9 mouse cellular contexts compared by ENCODE assay signal in the genomic region with DNA sequence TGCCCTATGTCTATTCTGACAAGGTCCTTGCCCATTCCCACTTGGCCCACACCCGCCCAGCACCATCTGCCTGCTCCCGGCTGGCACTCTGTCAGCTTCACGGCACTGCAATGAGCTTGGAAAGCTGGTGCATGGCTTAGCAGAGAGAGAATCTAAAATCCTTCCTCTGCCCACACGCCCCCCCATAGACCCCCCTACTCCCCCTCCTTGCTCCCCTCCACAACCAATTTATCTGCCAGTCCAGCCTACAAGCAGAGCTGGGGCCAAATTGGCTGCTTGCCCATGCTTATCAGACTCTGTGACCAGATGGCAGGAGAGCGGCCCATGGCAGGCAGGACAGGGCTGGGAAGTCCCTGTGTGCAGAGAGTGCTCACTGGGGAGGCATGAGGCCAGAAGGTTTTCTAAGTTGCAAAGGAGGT.
A peak's percentile ranks its signal among the peaks of the same experiment; 100 is the strongest.
DNase-seq lines count a peak whose midpoint lies in the region; ATAC-seq and TF ChIP-seq lines count a peak whose summit lies in the region.
"Had no signal": no experiment of that assay in that cellular context is flagged by ENCODE, and none has a peak within 500 bp of the region (broad histone marks: within the 10 kb centered on the region; RNA-seq: fewer than 3 reads in every experiment).

No protein-coding gene starts in this region.

- H3K4me2 ChIP-seq in intestine, embryonic 15.5 days (replicated peaks) = no peak overlapping the region
- no peak overlapping the region for H3K4me2 ChIP-seq in intestine, postnatal 0 days (replicated peaks; ENCODE audit: low read depth)
- H3K4me2 ChIP-seq in midbrain, embryonic 16.5 days (ENCODE audit: low read length) = no peak overlapping the region
- H3K4me2 ChIP-seq: liver, embryonic 13.5 days had no signal

- peak; percentile 63 for ATAC-seq in intestine, embryonic 15.5 days
- ATAC-seq in intestine, postnatal 0 days = no peak
- peak; percentile 84 for ATAC-seq in midbrain, embryonic 16.5 days

- peak; percentile 93 for DNase-seq in cerebellum, adult 11-12 months
- DNase-seq in heart, adult 2 months = peak; percentile 50 to 69
- DNase-seq in kidney, postnatal 10 days = peak; percentile 47
- DNase-seq in thymus, postnatal 10 days (ENCODE audit: low spot score in 2 of 2) = no peak
- DNase-seq in gastrocnemius, adult 8-10 months (ENCODE audit: low spot score in 2 of 2) = no peak
- DNase-seq: liver, embryonic 13.5 days had no signal

- H3K36me3 ChIP-seq in intestine, embryonic 15.5 days = no peaks in the 10 kb centered on the region
- H3K36me3 ChIP-seq in intestine, postnatal 0 days (ENCODE audit: control insufficient read depth, insufficient read depth) = no peaks in the 10 kb centered on the region
- H3K36me3 ChIP-seq in heart, adult 2 months (ENCODE audit: control insufficient read depth, insufficient read depth, low read length) = no peaks in the 10 kb centered on the region
- no peaks in the 10 kb centered on the region for H3K36me3 ChIP-seq in midbrain, embryonic 16.5 days (ENCODE audit: control insufficient read depth, insufficient read depth, low read length)
- H3K36me3 ChIP-seq: liver, embryonic 13.5 days had no signal

- intact Hi-C loops in heart, adult 2 months (cut with DNase I) = loop anchor here (10.0 kb wide), 1 partner anchor 432 kb away; no protein-coding TSS in a partner anchor

- no peaks in the 10 kb centered on the region for H3K4me1 ChIP-seq in intestine, embryonic 15.5 days (replicated peaks)
- no peaks in the 10 kb centered on the region for H3K4me1 ChIP-seq in intestine, postnatal 0 days (replicated peaks; ENCODE audit: control insufficient read depth, insufficient read depth, low read length)
- no peaks in the 10 kb centered on the region for H3K4me1 ChIP-seq in heart, adult 2 months (ENCODE audit: control insufficient read depth, insufficient read depth, low read length)
- peaks cover 25% of the 10 kb centered on the region for H3K4me1 ChIP-seq in midbrain, embryonic 16.5 days (ENCODE audit: control insufficient read depth, insufficient read depth, low read length)
- H3K4me1 ChIP-seq: liver, embryonic 13.5 days had no signal

- H3K27me3 ChIP-seq in intestine, embryonic 15.5 days (replicated peaks) = no peaks in the 10 kb centered on the region
- no peaks in the 10 kb centered on the region for H3K27me3 ChIP-seq in intestine, postnatal 0 days (replicated peaks; ENCODE audit: control insufficient read depth, insufficient read depth, low read length)
- H3K27me3 ChIP-seq in heart, adult 2 months (ENCODE audit: control insufficient read depth, insufficient read depth, low read length) = no peaks in the 10 kb centered on the region
- H3K27me3 ChIP-seq in midbrain, embryonic 16.5 days (ENCODE audit: control insufficient read depth, insufficient read depth, low read depth, low read length) = no peaks in the 10 kb centered on the region
- H3K27me3 ChIP-seq: liver, embryonic 13.5 days had no signal

- no peaks in the 10 kb centered on the region for H3K79me2 ChIP-seq in heart, adult 2 months (replicated peaks; ENCODE audit: control insufficient read depth, insufficient read depth, low read length)

- H3K27ac ChIP-seq in intestine, embryonic 15.5 days = no peak overlapping the region
- H3K27ac ChIP-seq in intestine, postnatal 0 days (ENCODE audit: low read depth, low read length) = no peak overlapping the region
- H3K27ac ChIP-seq in heart, adult 2 months = no peak overlapping the region
- peak overlapping the region; percentile 43 for H3K27ac ChIP-seq in midbrain, embryonic 16.5 days (ENCODE audit: low read length)
- H3K27ac ChIP-seq: liver, embryonic 13.5 days had no signal

- no peak overlapping the region for H3K9ac ChIP-seq in intestine, embryonic 15.5 days
- H3K9ac ChIP-seq in intestine, postnatal 0 days (ENCODE audit: low read depth, low read length) = no peak overlapping the region
- no peak overlapping the region for H3K9ac ChIP-seq in heart, adult 2 months (ENCODE audit: low read depth, low read length)
- H3K9ac ChIP-seq in midbrain, embryonic 16.5 days (ENCODE audit: low read depth, low read length) = no peak overlapping the region
- H3K9ac ChIP-seq: liver, embryonic 13.5 days had no signal

- TF ChIP-seq POLR2A in heart, adult 2 months (IDR thresholded peaks at IDR 0.05; ENCODE audit: insufficient read depth, low read depth, low read length) = no peak

- no peak overlapping the region for H3K4me3 ChIP-seq in intestine, embryonic 15.5 days (replicated peaks)
- H3K4me3 ChIP-seq in intestine, postnatal 0 days (ENCODE audit: low read depth, low read length) = no peak overlapping the region
- H3K4me3 ChIP-seq in heart, adult 2 months = no peak overlapping the region
- no peak overlapping the region for H3K4me3 ChIP-seq in midbrain, embryonic 16.5 days (ENCODE audit: low read depth, low read length)
- H3K4me3 ChIP-seq: liver, embryonic 13.5 days had no signal

- TF ChIP-seq CTCF in intestine, postnatal 0 days (IDR thresholded peaks at IDR 0.05; ENCODE audit: low read depth) = no peak
- no peak for TF ChIP-seq CTCF in heart, adult 2 months (IDR thresholded peaks at IDR 0.05)

- 77% methylated on average over 5 of the region's 5 CpGs for WGBS in intestine, embryonic 15.5 days
- 74% methylated on average over 5 of the region's 5 CpGs for WGBS in intestine, postnatal 0 days
- WGBS in heart, adult 2 months = 16% methylated on average over 5 of the region's 5 CpGs
- WGBS in midbrain, embryonic 16.5 days = 39% methylated on average over 5 of the region's 5 CpGs

- TF ChIP-seq EP300 in heart, adult 2 months (IDR thresholded peaks at IDR 0.05; ENCODE audit: insufficient read depth, low read depth, low read length) = no peak

- no peaks in the 10 kb centered on the region for H3K9me3 ChIP-seq in intestine, embryonic 15.5 days
- H3K9me3 ChIP-seq in intestine, postnatal 0 days (ENCODE audit: control insufficient read depth) = no peaks in the 10 kb centered on the region
- H3K9me3 ChIP-seq in midbrain, embryonic 16.5 days (replicated peaks; ENCODE audit: control insufficient read depth, low read length, poor library complexity, severe bottlenecking) = no peaks in the 10 kb centered on the region
- H3K9me3 ChIP-seq: liver, embryonic 13.5 days had no signal

Comparison
In these comparisons a context has a peak if more than half of its experiments do, and no peak if none do; other contexts are left out.
1. DNase-seq: peak in cerebellum, adult 11-12 months (single experiment), heart, adult 2 months (2 of 2) and kidney, postnatal 10 days (single experiment); none in thymus, postnatal 10 days (0 of 2) and gastrocnemius, adult 8-10 months (0 of 2).